Mouse (Mus musculus): ENCODE measurements at regions not wholly inside any gene's neighbourhood (a gene's known extent, or its start where the extent isn't known, plus 50 kb on each side); places are given as distances from the start of the nearest gene placed in this dataset.
"Not testable (repeated sequence)": the region's sequence is repeated elsewhere in the genome, so short reads cannot be mapped to it uniquely, and the experiment has no call there.

DNA sequence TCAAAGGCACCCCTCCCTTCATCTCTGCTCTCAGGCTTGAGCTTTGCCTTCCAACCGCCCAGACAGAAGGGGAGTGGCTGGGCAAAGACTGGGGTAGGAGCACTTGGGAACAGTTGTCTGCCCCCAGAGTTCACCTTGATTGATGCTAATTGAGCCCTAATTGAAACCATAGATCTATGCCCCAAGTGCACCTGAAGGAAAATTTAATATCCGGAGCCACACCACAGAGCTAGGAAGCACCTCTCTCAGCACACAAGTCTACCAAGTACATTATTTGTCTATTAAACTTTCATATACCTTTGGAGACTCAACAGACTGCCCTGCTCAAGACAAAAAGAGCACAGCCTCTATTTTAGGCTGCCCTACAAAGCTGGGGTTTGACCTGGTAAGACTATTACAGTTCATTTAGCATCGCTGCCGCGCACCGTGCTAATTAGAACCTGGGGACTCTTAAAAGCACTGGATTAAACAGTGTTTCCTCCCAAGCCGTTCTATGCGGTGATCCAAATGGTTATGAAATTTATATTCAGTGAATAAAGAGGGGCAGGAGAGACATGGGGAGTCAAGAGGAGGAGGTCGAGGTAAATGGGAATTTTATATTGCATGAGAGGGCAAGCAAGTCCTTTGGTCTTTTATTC lies 229.8 kb downstream of the Utp18 start:
- in situ Hi-C loops (cut with MboI; ENCODE audit: unreplicated experiment in 2 of 2), result no loop called here

DNA sequence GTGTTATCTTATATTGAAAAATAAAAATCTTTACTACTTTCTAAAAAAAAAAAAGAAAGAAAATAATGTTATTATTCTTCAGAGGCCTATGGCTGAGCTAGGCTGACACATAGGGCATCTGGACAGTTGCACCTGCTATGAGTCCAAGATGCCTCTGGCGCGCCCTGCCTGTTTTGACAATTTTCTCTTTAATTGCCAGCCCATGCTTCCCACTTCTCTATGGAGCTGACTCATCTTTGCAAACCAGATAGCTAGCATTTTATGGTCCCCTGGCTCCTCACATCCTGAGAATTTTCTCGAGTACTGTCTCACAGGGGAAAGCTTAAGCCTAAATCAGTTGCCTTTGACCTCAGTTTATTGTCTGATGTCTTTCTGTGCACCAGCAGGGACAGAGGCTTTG lies 232.2 kb downstream of the Utp18 start:
- in situ Hi-C loops (cut with MboI; ENCODE audit: unreplicated experiment in 2 of 2), result no loop called here

DNA sequence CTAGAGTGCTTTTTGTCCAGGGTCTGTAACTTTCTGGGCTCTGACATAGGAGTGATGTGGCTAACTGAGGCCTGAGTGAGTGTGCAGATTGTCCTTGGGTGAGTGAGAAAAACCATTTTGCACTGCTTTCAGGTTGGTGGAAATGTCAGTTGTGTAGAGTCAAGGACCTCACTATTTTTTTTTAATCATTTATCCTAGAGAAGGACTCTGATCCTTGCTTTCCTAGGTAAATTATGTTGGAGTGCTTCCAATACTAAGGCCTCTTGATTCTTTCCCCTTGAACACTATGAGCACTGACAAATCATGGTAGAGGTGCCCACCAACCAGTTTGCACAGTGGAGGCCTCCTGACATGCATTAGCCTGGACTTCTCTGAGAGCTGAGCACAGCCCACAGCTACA lies 233.6 kb downstream of the Utp18 start:
- in situ Hi-C loops (cut with MboI; ENCODE audit: unreplicated experiment in 2 of 2), result not testable (repeated sequence)

Data from v-Abl transformed pro-B cells (cell line).